Mouse (Mus musculus) kidney, postnatal 25 days (tissue): ENCODE results near the gene Cks1brt.
A peak's percentile ranks its signal among the peaks of the same experiment; 100 is the strongest.
"Not testable (repeated sequence)": the region's sequence is repeated elsewhere in the genome, so short reads cannot be mapped to it uniquely, and the experiment has no call there.

Source experiments
- DNase-seq, 2 experiments: peaks; one replicate each; pipeline ENCODE4 v3.0.0; 2021; ENCODE audit warnings: mixed read lengths in 2 of 2

Gene Cks1brt

GRCm38 (mm10) chr8:85151624-85152023 lies at the start of gene Cks1brt:
TSS of gene Cks1brt (plus strand) at chr8:85151924.
- DNase-seq: no peak

DNA sequence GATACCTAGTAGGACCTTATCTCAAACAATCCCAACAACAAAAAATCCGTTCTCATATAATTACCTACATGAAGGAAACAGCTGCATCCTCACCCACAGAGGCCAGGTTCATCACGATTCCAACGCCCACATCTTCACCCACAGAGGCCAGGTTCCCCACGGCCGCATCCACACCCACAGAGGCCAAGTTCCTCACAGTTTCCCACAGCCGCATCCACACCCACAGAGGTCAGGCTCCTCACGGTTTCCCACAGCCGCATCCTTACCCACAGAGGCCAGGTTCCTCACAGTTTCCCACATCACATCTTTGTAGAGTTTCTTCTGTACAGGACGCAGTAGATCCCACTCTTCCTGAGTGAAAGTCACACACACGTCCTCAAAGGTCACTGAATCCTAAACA lies 38.5 kb upstream of the Cks1brt start:
- no peak for DNase-seq

DNA sequence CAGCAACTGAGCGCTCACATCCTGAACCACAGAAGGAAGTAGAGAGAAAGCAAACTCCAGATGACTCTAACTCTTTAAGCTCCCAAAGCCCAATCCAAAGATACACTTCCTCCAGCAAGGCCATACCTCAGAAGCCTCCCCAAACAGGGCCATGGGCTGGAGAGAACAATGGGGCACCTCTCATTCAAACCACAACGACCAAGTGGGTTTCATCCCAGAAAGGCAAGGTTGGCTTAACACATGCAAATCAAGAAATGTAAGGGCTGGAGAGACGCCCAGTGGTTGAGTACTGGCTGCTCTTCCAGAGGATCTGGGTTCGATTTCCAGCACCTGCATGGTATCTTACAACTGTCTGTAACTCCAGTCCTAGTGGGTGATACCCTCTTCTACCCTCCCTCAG lies 36.2 kb upstream of the Cks1brt start:
- DNase-seq: no peak

- no peak for DNase-seq
These were observed 34.7 kb upstream of the Cks1brt start for GRCm38 (mm10) chr8:85116984-85117383.

DNA sequence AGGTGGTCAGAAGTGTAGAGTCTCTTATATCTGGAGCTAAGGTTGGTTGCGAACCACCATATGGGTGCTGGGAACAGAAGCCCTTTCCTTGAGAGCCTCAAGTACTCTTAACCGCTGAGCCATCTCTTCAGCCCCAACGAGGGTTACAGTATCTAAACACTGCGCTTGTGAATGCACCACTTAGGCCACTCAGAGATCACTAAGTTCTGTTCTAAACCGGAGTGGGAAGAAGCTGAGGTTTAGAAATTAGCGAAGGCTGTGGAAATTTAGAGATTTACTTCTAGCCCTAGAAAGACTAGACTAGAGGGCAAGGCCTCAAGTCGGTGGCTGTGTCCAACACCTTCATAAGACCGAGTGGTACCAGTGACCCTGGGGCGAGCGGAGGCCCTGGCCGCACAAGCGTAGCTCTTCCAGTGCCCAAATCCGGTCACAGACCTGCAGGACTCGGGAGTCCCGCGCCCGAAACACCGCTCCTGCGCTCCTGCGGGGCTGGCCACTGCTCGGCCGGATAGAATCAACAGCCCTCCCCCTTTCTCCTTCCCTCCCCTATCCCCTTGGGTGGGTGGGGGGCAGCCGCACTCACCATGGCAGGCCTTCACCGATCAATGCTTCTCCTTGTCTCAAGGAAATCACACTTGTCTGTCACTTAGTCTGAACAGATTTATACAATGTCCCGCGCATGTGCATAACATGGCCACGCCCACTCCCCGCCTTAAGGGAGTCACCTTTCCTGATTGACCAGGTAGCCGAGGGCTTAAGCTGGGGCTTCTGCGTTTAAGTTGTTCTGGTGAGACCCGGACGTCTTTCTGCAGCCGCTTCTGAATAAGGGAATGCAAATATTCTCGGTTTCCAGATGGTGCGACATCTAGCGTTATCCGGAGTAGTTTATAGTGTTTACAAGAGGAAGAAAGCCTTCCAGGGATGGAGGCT lies 32.4 kb upstream of the Cks1brt start:
- DNase-seq: peak; percentile 95 to 97

DNA sequence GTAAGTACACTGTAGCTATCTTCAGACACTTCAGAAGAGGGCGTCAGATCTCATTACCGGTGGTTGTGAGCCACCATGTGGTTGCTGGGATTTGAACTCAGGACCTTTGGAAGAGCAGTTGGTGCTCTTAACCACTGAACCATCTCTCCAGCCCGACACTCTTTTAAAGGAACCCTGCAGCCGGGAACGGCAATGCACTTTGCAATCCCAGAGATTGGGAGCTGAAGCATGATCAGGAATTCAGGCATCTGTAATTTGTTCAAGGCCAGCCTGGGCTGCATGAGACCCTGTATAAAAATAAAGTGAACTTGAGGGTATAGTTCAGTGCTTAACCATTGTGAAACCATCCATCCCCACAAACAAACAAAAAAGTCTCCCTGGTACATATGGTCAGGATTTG lies 31.5 kb upstream of the Cks1brt start:
- not testable (repeated sequence) for DNase-seq

DNA sequence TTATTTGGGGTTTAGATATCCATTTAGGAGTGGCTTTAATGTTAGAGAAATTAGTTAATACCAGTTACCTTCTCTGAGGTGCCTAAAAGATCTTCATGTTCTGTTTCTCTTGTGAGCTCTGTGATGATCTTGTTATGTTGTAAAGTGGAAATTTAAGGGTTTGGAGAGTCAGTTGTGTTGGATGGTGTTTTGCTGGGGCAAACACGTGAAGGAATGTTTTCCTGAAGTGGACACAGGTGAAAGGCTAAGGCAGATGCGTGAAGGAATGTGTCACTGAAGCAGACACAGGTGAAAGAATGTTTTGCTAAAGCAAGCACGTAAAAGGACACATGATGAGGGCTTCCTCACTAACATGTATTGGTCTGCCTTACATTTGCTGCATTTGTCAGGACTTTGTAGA lies 28.7 kb upstream of the Cks1brt start, which contains the start of gene Zfp791:
TSS of gene Zfp791 (minus strand) at position 101 of the 400 bp plus-strand sequence.
- DNase-seq: no peak

DNA sequence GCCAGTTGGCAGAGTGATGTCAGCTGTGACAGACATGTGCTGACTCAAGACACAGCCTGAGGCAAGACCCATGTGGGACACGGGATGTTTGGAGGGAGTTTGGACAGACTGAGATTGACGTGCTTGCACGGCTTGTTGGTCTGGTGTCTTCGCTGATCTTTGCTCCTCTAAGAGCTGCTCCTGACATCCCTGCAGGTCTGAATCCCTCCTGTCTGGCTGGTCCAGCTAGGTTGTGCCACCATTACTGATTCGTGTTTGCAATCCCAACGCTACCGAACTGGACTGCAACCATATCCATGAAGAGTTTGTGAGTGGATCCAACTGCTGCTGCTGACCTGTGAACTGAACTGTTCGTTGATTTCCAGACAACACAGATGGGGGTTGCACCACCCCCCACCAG lies 28.0 kb upstream of the Cks1brt start:
- no peak for DNase-seq

DNA sequence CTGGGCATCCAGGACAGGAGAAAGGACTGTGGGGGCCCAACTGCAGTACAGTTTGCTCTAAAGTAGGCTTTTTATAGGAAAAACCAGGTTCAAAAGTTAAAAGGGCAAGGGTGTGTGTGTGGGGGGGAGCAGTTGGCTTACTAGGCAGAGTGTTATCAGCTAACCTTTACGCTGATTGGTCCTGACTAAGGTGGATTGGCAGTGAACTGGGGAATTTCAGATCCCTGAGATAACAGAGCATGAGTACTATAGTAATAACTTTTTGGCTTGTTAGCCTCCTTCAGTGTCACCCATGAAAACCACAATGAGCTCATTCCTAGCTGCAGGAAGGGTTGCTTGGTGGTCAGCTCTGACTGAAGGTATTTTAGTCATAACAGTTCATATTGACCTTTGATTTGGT lies 19.4 kb upstream of the Cks1brt start:
- no peak for DNase-seq

- DNase-seq: not testable (repeated sequence)
These were observed 16.0 kb upstream of the Cks1brt start for GRCm38 (mm10) chr8:85135690-85136089.

GRCm38 (mm10) chr8:85142516-85142915 lies 9.2 kb upstream of the Cks1brt start:
- no peak for DNase-seq

DNA sequence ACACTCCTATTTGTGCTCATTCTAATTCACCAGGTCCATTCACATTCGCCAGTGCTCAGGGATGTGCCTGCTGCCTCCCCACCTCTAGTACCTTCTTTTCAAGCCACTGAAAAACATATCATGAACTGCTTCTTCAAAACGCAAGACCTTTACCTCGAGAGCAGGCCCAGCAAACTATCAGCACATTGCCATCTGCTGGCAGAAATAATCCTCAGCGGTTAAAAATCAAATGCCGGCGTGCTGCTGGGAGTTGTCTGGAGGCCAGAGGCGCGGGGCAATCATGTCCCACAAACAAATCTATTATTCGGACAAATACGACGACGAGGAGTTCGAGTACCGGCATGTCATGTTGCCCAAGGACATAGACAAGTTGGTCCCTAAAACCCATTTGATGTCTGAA lies 19.6 kb downstream of the Cks1brt start:
- DNase-seq: peak; percentile 42 to 53

GRCm38 (mm10) chr8:85175892-85176291 lies 24.2 kb downstream of the Cks1brt start:
- DNase-seq: no peak

DNA sequence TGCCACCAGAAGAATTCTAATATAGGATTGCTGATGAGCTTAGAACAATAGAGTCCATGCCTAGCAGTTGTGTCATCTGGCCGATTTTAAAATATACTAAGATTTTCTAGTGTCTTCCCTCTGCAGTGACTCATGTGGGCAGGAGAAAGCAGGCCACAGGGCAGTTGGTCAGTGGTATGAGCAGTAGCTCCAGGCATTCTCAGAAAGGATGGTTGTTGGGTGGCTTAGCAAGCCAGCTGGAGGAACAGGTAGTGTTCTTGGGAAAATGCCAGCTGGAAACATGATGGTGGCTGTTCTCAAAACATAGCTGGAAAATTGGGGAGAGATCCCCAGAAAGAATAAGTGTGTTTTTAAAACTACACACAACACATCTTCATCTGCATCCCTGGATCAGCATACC lies 40.6 kb downstream of the Cks1brt start:
- DNase-seq: no peak

- no peak for DNase-seq
These were observed 68.5 kb downstream of the Cks1brt start for GRCm38 (mm10) chr8:85220220-85220619.

DNA sequence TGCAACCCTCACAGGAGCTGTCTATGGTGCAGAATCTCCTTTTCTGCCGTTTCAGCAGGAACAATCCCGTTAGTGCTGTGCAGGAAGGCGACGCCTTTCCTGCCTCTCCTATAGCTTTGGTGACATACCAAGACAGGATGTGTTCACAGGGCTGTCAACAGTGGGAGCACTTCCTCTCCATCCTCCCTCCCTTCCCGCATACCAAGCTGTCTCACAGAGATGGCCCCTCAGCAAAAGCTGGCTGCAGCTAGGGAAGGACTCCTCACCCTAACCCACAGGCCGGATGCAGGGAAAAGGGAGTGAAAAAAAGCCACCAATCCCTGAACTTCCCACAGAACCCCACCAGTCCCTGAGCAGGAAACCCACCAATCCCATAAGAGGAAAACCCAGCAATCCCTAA lies 69.3 kb downstream of the Cks1brt start:
- peak; percentile 2 to 42 for DNase-seq
